Mouse (Mus musculus) cerebellum, postnatal 36 days (tissue): ENCODE data around the gene Ppp1r1a.

Experiments
- DNase-seq, 2 experiments: peaks; one replicate each; pipeline ENCODE4 v3.0.0; 2021 to 2022; ENCODE audit warnings: mixed read lengths in 2 of 2

Ppp1r1a gene

DNA sequence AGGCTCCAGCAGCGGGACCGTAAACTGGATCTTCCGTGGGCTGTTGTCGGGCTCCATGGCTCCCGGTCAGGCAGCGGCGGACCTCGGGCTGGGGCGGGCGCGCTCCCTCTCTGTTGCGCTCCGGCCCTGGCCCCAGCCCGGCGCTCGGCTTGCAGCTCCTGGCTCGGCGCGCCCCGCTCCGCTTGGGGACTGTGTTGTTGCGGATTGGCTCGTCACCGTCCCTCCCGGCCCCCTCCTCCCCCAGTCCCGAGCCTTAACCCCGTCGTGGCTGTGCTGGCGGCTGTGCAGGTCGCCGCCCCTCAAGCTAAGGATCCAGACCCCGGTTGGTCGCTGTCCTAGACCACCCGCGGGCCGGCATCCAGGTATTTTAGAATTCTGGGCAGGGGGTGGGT, at the start of gene Ppp1r1a:
Gene Ppp1r1a (minus strand): TSS at position 182 of the 392 bp plus-strand sequence.
- DNase-seq, result peak; percentile 73 to 80

DNA sequence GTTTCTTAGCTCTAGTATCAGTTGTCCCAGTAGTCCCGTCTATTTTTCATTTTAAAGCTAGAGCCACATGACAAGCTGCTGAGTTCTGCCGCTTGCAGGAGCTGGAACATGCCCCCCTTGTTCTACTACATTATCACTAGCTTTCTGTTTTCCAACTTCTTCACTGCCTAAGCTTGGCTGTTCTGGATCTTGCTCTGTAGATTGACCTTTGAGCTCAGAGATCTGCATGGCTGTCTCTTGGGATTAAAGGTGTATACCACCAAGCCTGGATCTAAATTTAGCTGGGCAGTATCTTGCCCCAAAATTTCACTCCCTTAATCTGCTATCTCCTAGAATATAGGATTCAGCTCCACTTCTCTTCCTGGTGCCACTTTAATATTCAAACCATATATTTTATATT, 48.1 kb upstream of the Ppp1r1a start:
- no peak for DNase-seq

DNA sequence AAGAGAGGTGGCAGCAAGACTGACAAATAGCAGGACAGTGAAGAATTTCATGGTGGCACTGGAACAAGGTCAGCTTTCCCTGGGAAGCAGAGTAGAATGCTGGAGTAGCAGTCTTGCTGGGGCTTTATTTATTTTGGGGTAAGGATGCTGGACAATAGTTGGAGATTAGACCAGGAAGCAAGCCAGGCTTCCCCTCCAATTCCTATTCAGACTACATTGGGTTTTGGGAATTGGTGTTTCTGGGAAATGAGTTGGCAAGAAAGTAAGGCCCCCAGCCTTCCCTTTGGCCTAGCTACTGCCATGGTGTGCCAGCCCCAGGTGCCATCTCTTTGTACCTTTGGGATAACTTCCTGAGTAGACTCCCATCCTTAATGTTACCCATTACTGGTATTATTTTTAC, 27.2 kb upstream of the Ppp1r1a start, which contains the start of gene Glycam1:
Gene Glycam1 (minus strand): TSS at position 101 of the 400 bp plus-strand sequence.
- no peak for DNase-seq

DNA sequence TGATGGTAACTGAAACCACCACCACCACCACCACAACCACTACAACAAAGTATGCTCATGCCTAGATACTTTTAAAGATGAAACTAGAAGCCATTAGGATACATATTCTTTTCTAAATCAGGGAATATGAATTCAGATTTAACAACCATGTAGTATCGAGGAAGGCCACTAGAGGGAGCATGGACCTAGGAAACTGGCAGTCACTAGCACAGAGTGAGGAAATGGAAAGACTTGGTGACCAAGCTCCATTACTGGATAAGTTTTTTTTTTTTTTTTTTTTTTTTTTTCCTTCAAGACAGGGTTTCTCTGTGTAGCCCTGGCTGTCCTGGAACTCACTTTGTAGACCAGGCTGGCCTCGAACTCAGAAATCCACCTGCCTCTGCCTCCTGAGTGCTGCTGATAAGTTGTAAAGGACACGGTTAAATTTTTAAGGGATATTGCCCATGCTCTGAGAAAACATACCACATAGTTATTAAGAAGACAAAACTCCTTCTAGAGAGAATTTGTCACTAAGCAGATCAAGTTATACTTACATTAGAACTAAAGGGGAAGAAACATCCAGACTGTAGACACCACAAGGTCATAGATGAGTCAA, 14.4 kb upstream of the Ppp1r1a start:
- peak in 1 of 2 experiments; percentile 58 for DNase-seq

DNA sequence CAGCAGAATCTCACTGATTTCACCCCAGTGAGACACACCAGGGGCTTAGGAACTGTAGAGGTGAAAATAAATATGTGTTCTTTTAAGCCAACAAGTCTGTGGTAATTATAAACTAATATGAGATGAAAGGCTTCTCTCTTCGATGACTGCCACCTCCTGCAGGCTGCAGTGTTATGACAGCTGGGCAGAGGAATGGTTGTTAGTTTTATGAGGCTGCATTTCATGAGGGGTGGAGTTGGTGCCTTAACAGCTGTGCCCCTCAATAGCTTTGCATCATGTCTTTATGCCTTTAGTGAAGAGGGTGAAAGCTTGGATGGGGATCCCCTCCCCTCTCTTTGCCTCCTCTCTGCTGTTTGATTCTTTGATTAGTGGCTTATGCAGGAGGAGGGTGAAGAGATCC, 13.2 kb upstream of the Ppp1r1a start:
- no peak for DNase-seq

DNA sequence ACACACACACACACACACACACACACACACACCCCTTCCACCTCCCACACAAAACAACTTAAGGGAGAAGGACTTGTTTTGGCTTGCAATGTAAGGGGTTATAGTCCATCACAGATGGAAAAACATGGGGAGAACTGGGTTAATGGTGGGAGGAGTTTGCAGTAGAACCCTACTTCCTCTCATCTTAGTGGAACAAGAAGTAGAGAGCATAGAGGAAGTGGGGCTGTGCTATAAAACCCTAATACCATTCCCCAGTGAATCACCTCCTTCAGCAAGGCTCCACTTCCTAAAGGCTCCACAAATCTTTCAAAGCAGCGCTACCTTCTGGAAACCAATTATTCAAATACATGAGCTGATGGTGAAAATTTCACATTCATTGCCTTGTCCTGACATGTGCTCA, 11.7 kb upstream of the Ppp1r1a start:
- DNase-seq, result no peak

DNA sequence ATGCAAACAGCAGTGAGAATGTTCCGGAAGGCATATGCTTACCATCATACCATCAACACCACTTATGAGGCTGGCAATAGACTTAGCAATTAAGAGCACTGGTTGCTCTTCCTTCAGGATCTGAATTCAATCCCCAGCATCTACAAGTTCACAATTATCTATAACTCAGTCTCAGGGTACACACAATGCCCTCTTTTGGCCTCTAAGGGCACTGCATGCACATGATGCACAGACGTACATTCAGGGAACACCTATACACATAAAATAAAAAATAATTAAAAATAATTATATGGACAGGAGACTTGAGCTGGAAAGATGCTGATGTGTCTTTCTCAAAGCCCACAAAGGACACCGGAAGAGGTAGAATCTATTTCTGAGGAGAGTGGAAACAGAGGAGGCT, 10.2 kb upstream of the Ppp1r1a start:
- no peak for DNase-seq

DNA sequence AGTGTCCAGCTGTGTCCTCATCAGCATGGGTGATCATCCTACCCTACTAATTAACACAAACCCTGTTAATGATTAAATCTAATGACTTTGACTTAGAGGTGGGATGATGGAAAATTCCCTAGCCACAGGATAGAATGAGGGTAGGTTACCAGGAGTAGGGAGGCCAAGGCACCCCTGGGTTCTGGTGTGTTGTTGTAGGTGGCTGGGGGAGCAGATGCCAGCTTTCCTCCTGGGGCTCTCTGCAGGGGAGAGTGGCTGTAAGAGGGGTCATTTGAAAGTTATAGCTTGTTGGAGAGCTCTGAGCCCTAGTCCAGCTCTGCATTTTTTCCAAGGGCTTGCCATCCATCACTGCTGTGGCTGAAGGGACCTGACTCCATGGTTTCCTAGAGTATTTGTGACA, 4.7 kb upstream of the Ppp1r1a start:
- no peak for DNase-seq

DNA sequence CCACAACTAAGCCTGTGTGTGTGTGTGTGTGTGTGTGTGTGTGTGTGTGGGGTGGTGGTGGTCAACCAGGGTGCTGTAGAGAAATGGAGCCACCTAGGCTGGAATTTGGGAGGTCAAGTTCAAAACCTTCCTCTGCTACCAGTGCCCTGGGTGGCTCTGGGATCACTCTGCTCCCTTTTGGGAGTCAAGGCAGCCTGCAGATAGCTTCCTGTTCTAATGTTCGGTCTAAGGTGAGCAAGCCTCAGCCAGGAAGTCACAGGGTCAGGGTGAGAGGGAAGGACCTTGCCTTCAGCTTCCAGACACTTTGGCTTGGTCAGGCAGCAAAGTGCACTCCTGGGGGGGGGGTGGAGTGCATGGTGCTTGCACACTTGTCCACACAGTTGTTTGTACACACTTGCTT, 2.8 kb upstream of the Ppp1r1a start:
- no peak for DNase-seq

DNA sequence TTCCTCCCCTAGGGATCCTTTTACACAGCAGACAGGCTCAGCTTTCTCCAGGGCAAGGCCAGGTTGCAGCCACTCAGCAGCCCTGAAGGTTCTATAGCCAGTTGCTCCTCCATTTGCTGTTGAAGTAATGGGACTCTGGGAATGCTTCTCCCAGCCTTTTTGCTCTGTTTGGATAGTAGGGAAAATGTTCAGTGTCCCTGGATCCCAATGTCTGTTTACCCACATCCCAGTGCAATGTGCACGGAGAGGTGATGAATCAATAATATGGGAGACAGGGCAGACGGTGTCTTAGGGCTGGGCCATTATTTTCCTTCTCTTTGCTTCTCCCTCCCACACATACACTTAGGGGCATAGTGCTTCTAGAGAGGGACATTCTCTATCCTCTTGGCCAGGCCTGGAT, 1.5 kb upstream of the Ppp1r1a start:
- DNase-seq, result no peak

DNA sequence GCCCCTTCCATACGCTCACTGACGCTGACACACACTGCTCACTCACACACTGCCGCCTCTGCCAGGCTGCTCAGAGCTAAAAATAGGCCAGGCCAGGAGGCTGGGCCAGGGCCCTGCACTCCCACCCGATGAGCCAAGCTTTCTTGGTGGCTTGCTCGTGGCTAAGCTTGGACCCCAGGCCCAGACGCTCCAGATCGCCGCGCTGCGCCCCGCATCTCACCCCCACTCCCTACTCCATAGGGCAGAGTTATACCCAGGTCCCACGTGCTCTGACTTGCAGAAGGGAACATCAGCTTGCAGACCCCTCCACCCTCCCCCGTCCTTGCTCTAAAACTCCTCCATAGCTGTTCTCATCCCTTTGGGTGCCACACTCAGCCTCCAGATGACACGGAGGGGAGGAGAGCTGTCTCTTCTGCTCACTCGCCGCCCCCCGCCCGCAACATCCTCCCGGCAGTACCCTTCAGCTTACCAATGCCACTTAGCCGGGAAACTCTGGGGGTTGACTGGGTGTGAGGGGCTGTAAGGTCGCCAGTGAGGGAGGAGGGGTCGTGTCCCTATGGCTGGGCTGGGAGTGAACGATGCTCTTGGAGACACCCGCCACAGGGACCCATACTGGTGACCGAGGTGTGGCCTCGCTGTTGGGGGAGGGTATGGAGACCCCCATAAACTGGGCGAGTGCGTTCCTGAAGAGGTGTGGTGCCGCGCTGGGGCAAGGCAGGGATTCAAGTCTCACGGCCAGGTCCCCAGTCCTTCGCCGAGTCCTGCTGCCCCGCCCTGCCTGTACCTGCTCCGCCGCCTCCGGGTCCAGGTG, 587 bp downstream of the Ppp1r1a start:
- DNase-seq, result peak; percentile 31 to 34

DNA sequence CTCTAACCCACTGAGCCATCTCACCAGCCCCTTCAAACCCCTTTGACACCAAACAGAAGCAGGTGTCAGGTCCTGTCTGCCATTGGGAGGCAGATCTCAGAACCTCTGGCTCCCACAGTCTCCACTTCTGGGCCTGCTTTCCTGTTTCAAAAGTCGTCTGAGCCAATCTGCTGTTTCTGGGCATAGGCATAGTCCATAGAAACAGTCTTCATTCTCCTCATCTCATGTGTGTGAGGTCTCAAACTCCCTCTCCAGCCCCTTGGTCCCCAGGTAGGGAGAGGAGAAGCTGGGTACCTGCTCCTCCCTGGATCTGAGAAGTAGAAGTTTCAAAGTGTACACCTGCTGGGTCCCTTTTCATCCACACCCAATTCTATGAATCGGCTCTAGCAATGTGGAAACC, 1.3 kb downstream of the Ppp1r1a start:
- no peak for DNase-seq

DNA sequence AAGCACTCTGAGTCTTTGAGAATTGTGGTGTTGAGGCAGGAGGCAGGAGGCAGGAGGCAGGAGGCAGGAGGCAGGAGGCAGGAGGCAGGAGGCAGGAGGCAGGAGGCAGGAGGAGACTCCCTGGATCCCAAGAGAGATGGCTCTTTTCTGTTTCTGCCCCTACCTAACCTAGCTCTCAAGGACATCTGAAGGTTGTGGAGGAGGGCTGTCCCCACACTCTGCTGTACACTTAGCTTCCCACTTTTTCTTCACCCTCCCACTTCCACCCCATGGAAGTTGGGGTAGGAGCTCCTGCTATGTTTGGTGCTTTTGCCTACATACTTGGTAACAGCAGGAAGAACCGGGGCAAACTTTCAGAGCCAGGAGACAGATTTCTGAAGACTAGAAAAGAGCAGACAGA, 2.0 kb downstream of the Ppp1r1a start:
- no peak for DNase-seq

DNA sequence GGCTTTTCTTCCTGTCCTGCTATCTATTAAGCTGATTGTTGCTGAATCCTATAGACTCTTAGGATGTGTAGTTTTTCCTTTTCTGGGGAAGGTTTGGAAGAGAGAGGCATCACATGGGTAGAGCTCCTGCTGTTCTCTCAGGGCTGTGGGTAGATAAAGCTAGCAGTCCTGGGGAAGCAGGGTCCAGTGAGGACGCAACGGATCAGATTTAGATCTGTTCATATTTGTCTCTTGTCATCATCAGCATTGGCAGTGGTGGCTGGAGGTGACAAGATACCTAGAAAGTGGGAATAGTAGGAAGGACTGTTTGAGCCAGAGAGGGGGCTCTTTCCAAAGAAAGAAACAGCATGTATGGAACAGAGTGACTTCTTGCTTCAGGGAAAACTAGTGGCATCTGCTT, 2.8 kb downstream of the Ppp1r1a start:
- DNase-seq, result no peak

DNA sequence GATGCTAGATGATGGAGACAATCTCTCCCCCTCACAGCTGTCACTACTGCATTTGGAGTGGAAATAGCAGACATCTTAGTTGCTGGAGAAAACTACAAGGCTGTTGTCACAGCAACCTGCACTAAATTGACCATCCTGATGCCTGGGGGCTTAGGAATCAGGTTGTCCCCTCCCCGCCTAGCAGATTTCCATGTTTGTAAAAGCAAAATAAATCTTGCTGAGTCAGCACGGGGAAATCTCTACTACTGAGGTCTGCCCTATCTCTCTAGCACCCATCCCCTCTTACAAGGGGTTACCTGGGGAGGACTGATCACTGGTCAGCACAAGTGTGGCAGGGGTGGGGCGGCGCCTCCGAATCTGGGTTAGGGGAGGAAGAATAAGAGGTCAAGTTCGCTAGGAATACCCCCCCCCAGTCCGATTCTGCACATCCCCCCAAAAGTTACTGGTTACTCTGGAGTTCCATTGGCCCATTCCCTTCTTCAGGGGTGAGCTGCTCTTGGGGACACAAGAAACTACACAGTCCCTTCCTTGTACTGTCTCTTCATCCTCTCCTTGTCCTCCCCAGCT, 3.7 kb downstream of the Ppp1r1a start:
- DNase-seq, result no peak

DNA sequence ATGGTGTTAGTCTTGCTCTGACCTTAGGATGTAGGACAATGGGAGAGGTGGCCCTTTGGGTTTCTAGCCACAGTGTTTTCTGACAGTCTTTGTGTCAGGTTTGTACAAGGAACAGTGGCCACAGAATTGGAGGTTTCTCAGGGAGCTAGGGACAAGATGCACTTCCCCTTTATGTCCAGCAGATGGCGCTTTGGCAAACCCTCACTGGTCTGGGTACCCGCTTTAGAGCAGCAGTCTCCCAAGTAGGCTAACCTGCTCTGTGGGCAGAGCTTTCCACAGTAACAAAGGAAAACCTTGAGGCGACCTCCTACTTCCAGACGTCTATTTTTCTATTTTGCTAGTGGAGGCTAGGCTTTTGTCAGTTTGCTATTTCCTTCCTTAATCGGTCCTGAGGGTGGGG, 7.4 kb downstream of the Ppp1r1a start:
- DNase-seq, result peak; percentile 62 to 69

DNA sequence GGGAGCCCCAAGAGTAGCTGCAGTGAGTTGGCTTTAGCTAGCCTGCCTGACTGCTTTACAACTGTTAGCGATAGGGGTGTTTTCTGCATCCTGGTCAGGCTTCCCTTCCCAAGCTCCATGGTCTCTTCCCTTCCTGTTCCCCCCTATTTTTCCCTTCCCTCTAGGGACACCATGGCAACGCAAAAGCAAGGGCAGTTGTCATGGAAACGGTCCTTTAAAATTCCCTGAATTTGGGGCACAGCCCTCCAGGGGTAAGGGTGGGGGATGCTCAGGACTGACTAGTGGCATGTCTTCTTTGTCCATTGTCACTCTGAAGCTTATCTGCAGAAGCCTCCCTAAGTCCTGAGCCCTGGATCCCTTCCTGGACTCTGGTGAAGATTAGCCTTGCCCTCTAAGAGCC, 14.6 kb downstream of the Ppp1r1a start:
- DNase-seq, result no peak

DNA sequence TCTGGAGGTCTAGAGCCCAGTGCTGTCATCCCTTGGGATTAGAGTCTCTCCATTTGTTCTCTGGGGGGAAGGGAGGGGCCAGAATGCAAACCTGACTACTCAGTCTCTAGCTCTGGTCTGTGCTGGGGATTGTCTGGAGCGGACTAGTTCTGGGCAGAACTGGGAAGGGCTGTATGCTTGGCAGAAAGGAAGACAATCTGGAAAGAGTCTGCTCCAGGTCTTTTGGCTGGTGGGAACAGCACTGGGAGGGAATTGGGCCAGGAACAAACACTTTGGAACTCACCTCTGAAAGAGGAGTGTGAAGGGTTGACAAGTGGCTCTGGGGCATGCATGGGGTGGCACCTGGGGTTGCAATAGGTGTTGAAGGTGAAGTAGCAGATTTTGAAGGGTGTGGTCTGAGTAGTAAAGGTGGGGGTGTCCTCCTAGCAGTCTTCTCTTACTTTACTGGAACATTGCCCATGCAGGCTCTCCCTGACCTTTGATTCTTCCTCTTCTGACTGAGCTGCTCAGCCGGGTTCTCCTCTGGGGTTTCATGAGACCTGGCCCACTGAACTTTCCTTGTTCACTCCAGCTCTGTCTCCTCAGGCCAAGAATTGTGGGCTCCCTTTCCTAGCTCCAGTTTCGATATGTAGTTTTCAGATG, 15.2 kb downstream of the Ppp1r1a start:
- no peak for DNase-seq

DNA sequence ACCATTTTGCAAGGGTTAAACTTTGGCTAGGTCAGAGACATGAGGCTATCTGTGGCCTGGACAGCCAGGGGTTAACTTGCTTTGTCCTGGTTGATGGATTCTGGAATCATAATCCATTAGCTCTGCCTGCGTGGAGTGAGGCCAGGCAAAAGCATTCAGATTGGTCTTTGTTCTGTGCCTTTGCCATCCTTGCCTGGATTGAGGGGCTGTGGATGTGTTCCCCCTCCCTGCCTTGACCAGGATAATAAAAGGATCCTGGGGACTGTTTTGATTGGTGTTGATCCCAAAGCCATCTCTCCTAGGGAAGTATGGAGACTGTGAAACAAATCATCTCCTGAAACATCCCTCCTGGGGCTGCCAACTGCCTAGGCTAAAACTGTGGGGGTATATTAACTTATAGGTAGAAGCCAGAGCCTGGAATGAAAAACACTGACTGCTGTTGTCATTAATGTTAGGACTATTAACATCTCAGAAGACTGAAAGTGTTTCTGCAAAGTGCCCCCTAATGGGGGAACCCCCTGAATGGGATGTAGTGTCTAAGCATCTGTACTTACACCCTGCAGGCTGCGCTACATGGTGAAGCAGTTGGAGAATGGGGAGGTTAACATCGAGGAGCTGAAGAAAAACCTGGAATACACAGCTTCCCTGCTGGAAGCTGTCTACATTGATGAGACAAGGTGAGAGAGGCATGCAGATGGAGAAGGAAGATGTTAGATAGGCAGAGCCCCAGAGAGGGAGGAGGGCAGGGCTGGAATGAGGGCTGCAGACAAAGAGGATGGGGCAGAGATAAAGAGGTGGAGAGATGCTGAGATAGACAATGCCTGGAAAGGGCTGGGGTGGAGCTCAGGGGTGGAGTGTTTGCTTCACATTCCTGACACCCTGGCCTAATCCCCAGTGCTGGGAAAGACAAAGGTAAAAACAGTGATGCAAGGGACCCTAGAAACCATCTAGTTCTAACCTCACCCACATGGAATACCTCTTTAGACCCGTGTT, 18.1 kb downstream of the Ppp1r1a start:
- DNase-seq, result no peak

DNA sequence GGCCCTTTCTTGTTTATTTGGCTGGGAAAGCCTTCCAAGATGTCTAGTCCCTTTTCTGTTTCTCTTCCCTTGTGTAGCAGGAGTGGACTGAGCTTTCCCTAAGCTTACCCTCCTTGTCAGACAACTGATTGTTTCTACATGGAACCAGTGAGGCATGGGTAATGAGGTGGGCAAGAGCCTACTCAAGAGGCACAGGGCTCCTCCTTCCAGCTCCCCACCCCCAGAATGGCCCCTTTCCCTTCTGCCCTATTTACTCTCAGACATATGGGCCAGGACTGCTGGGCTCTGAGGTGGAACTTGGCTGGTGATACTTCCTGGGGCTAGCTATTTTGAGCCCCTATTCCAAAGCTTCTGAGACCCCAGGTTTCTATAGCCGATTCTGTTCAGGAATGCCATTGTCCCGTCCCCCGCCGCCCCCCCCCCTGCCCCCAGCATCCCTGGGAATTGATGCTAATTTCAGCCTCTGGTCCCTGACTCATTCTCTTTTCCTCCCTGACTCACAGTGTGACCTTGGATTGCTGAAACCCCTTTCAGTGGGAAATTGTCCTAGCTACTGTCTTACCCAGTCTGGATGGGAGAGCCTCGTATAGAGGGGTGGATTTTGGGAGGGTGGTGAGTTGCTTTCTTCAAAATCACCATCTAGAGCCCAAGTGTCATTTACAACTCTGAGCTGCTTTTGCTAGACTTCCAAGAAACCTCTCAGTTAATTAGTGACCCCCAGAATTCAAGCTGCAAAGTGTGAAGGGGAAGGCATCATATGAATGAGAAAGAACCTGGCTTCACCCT, 19.0 kb downstream of the Ppp1r1a start:
- peak in 1 of 2 experiments; percentile 48 for DNase-seq

DNA sequence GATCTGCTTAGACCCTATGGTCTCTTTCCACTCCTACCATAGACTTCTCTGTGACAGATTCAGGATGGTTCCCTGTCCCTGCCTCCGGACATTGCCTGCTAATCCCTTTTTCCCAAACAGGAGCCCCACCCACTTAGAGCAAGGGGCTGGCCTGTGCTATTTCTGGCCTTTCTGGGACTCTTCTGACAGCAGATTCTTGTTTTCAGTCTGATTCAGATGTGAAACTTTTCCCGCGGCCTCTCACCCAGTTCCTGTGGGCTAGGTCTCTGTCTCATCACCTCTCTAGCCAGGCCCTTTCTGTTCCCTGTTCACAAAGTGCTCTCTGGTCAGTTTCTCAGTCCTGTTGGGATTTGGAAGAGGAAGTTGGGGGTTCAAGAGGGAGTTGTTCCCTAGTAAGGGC, 22.9 kb downstream of the Ppp1r1a start:
- no peak for DNase-seq

DNA sequence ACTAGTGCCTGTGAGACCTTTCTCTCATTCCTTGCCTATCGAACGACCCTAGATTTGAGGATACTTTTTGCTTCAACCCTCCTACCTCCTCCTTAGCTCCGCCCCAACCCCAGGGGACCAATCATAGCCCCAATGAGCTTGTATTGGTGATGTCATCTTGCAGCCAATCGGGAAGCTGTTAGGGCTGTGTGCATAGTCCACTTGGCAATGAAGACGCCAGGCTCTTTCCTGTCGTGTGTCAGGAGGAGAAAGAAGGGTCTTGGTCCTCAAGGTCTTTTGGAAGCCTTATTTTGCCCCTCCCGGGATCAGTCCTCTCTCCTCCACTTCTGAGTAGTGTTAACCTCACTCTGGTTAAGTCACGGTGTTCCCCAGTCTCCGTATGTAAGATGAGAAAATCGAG, 23.7 kb downstream of the Ppp1r1a start:
- peak; percentile 83 to 85 for DNase-seq
